Mouse (Mus musculus) hindbrain, embryonic 14.5 days (tissue): Measurements from ENCODE around the gene Kif11. TPM values are rescaled to one million over a fixed set of nuclear protein-coding genes. Genes with fewer than 3 reads are reported as not detected.
A peak's percentile ranks its signal among the peaks of the same experiment; 100 is the strongest.

Source experiments
- ATAC-seq: fragments of 200-750 bp; cut with Nextera tagmentation; 2 replicates; pipeline ENCODE4 v1.8.0; 2017; ENCODE audit warnings: moderate number of reproducible peaks, mild to moderate bottlenecking, moderate TSS enrichment, moderate library complexity; ENCODE audit not compliant: low FRiP score
- DNase-seq: peaks from one replicate; pipeline ENCODE4 v3.0.0-alpha.2; 2015; ENCODE audit warnings: low spot score
- H3K27ac ChIP-seq: fragments of 300-500 bp; sonication (generic); 2 replicates; pipeline ENCODE4 v1.5.1; 2014; ENCODE audit warnings: mild to moderate bottlenecking, moderate library complexity
- H3K27me3 ChIP-seq: fragments of 300-500 bp; sonication (generic); 2 replicates; pipeline ENCODE4 v1.6.1; 2014; ENCODE audit warnings: mild to moderate bottlenecking, low read length, mixed read lengths; ENCODE audit not compliant: control insufficient read depth, insufficient read depth
- H3K36me3 ChIP-seq: fragments of 300-500 bp; sonication (generic); replicated peaks from 2 replicates; pipeline ENCODE4 v1.6.1; 2014; ENCODE audit not compliant: control insufficient read depth, insufficient read depth
- H3K4me1 ChIP-seq: fragments of 300-500 bp; sonication (generic); replicated peaks from 2 replicates; pipeline ENCODE4 v1.6.1; 2014; ENCODE audit warnings: antibody characterized with exemption, low read length, mixed read lengths; ENCODE audit not compliant: control insufficient read depth, insufficient read depth
- H3K4me2 ChIP-seq: fragments of 300-500 bp; sonication (generic); replicated peaks from 2 replicates; pipeline ENCODE4 v1.6.1; 2014; ENCODE audit warnings: mild to moderate bottlenecking, moderate library complexity
- H3K4me3 ChIP-seq: fragments of 300-500 bp; sonication (generic); replicated peaks from 2 replicates; pipeline ENCODE4 v1.5.1; 2014; ENCODE audit warnings: mild to moderate bottlenecking, low read length
- H3K9ac ChIP-seq: fragments of 300-500 bp; sonication (generic); 2 replicates; pipeline ENCODE4 v1.6.1; 2014
- H3K9me3 ChIP-seq: fragments of 300-500 bp; sonication (generic); 2 replicates; pipeline ENCODE4 v1.6.1; 2016; ENCODE audit warnings: low read length; ENCODE audit not compliant: control insufficient read depth
- WGBS: fragments of 180-500 bp; shearing (Covaris S2); extraction: QIAGEN DNeasy Blood & Tissue Kit; methylation state at CpG from one replicate; pipeline ENCODE4 v1.1.7; 2014; 5-methylcytosine and 5-hydroxymethylcytosine counted together
- polyA plus RNA-seq: library from polyadenylated mRNA; unstranded; fragments of >200 nt; fragmentation: Nextera tagmentation; extraction: Ambion mirVana; gene quantifications from 2 replicates; pipeline ENCODE4 v1.2.1, GENCODE M21; 2014

Gene Kif11
- polyA plus RNA-seq, 1 experiment from 2014 or later, result 10.5 TPM

- no peak for ATAC-seq
These were observed 59.0 kb downstream of the Kif11 start for GRCm38 (mm10) chr19:37435041-37435852.

GRCm38 (mm10) chr19:37435853-37436174 lies 59.6 kb downstream of the Kif11 start:
- 6% methylated on average over 10 of the region's 10 CpGs for WGBS
- no peak for ATAC-seq
- DNase-seq, result no peak
- Histone ChIP-seq H3K27ac (no peak overlapping the region), H3K4me2 (peak overlapping the region; percentile 9; the same call in 1 of the 2 replicates), H3K9me3 (no peaks in the 10 kb centered on the region), H3K4me1 (no peaks in the 10 kb centered on the region), H3K9ac (no peak overlapping the region), H3K4me3 (peak overlapping the region; percentile 34; the same call in 1 of the 2 replicates), H3K27me3 (peaks cover 99% of the 10 kb centered on the region), H3K36me3 (no peaks in the 10 kb centered on the region)

More at GRCm38 (mm10) chr19:37435041-37435852, 59.0 kb downstream of the Kif11 start:
- no peak for DNase-seq
- WGBS, result under 1% methylated on average over 77 of the region's 77 CpGs
- Histone ChIP-seq H3K4me2 (peak overlapping the region; percentile 52), H3K27me3 (peaks cover 99% of the 10 kb centered on the region), H3K4me3 (peak overlapping the region; percentile 34), H3K9ac (peak overlapping the region; percentile 34), H3K9me3 (no peaks in the 10 kb centered on the region), H3K4me1 (no peaks in the 10 kb centered on the region), H3K27ac (peak overlapping the region; percentile 5; the same call in 1 of the 2 replicates), H3K36me3 (no peaks in the 10 kb centered on the region)

- Histone ChIP-seq H3K27ac (no peak overlapping the region), H3K27me3 (peaks cover 97% of the 10 kb centered on the region), H3K9ac (no peak overlapping the region), H3K4me2 (peak overlapping the region; percentile 9; the same call in 1 of the 2 replicates), H3K4me3 (no peak overlapping the region), H3K36me3 (no peaks in the 10 kb centered on the region), H3K4me1 (no peaks in the 10 kb centered on the region), H3K9me3 (no peaks in the 10 kb centered on the region)
- 5% methylated on average over 28 of the region's 28 CpGs for WGBS
- DNase-seq (no peak), ATAC-seq (no peak)
These were observed 60.5 kb downstream of the Kif11 start for GRCm38 (mm10) chr19:37436514-37437288.

GRCm38 (mm10) chr19:37437289-37437606 lies 61.0 kb downstream of the Kif11 start:
- H3K27ac ChIP-seq, result no peak overlapping the region
- H3K27me3 ChIP-seq, result peaks cover 93% of the 10 kb centered on the region
- no peak for DNase-seq
- ATAC-seq, result no peak
- H3K4me1 ChIP-seq, result no peaks in the 10 kb centered on the region
- WGBS, result 8% methylated on average over 14 of the region's 14 CpGs
- no peak overlapping the region for H3K4me3 ChIP-seq
- no peaks in the 10 kb centered on the region for H3K9me3 ChIP-seq
- no peaks in the 10 kb centered on the region for H3K36me3 ChIP-seq
- no peak overlapping the region for H3K9ac ChIP-seq
- no peak overlapping the region; the same call in 1 of the 2 replicates for H3K4me2 ChIP-seq

GRCm38 (mm10) chr19:37440181-37440580 lies 64.0 kb downstream of the Kif11 start:
- Histone ChIP-seq H3K9ac (no peak overlapping the region), H3K27ac (no peak overlapping the region), H3K36me3 (no peaks in the 10 kb centered on the region), H3K4me1 (no peaks in the 10 kb centered on the region), H3K4me2 (no peak overlapping the region), H3K27me3 (peaks cover 67% of the 10 kb centered on the region), H3K9me3 (no peaks in the 10 kb centered on the region), H3K4me3 (no peak overlapping the region)
- 78% methylated on average over 4 of the region's 4 CpGs for WGBS
- ATAC-seq, result no peak
- DNase-seq, result no peak

GRCm38 (mm10) chr19:37440708-37441475 lies 64.7 kb downstream of the Kif11 start:
- H3K4me2 ChIP-seq, result no peak overlapping the region
- H3K27ac ChIP-seq, result no peak overlapping the region
- WGBS, result 77% methylated on average over 15 of the region's 16 CpGs
- H3K27me3 ChIP-seq, result peaks cover 60% of the 10 kb centered on the region
- ATAC-seq (no peak), DNase-seq (no peak)
- H3K4me1 ChIP-seq, result no peaks in the 10 kb centered on the region
- no peak overlapping the region for H3K4me3 ChIP-seq
- no peak overlapping the region for H3K9ac ChIP-seq
- H3K36me3 ChIP-seq, result no peaks in the 10 kb centered on the region
- H3K9me3 ChIP-seq, result no peaks in the 10 kb centered on the region

- H3K27me3 ChIP-seq, result peaks cover 42% of the 10 kb centered on the region
- 84% methylated on average over 10 of the region's 10 CpGs for WGBS
These were observed 66.5 kb downstream of the Kif11 start for GRCm38 (mm10) chr19:37442524-37443286.

GRCm38 (mm10) chr19:37443631-37444140 lies 67.5 kb downstream of the Kif11 start:
- H3K36me3 ChIP-seq, result no peaks in the 10 kb centered on the region
- H3K27ac ChIP-seq, result no peak overlapping the region
- H3K9ac ChIP-seq, result no peak overlapping the region
- DNase-seq, result no peak
- H3K4me1 ChIP-seq, result no peaks in the 10 kb centered on the region
- no peak overlapping the region for H3K4me3 ChIP-seq
- no peak overlapping the region for H3K4me2 ChIP-seq
- peaks cover 32% of the 10 kb centered on the region for H3K27me3 ChIP-seq
- WGBS, result 82% methylated on average over 4 of the region's 4 CpGs
- no peak for ATAC-seq
- H3K9me3 ChIP-seq, result no peaks in the 10 kb centered on the region

More at GRCm38 (mm10) chr19:37442524-37443286, 66.5 kb downstream of the Kif11 start:
- no peak for ATAC-seq
- no peak for DNase-seq
- H3K9me3 ChIP-seq, result no peaks in the 10 kb centered on the region
- no peak overlapping the region for H3K27ac ChIP-seq
- no peak overlapping the region for H3K4me2 ChIP-seq
- no peak overlapping the region for H3K4me3 ChIP-seq
- no peaks in the 10 kb centered on the region for H3K36me3 ChIP-seq
- H3K4me1 ChIP-seq, result no peaks in the 10 kb centered on the region
- H3K9ac ChIP-seq, result no peak overlapping the region
